Mouse (Mus musculus): ENCODE data around the gene Zfp114.

Gene Zfp114

DNA sequence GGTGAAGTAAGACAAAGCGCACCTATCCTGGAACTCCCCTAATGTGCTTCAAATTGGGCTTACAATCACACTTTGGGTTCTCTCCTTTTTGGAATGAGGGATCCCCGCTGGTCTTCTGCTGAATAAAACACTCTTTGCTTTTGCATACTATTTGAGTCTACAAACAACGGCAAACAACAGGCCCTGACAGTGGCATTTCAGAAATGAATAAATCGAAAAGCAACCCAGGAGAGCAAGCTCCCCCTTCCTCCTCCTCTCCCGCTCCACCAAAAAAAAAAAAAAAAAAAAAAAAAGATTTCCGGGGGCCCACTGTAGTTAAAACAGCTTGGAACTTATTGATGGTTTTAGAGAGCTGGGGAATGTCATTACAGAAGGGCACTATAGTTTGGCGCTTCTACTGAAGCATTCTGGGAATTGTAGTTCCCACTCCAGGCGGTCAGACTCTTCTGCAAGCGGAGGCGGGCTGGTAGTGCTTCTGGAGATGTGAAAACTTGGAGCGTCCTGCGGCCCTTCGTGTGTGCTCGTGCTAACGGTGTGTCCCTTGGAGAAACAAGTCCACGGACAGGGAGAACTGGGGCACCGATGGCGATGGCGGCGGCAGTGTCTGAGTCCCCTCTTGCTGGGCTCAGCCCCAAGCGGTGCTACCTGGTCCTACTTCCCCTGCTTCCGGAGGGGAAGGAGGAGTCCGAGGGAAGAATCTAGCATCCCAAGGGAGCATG, at the start of gene Zfp114:
Gene Zfp114 (plus strand): TSS at position 443 of the 719 bp plus-strand sequence.
- peak; percentile 34 for DNase-seq (ENCODE audit: low read depth)

DNA sequence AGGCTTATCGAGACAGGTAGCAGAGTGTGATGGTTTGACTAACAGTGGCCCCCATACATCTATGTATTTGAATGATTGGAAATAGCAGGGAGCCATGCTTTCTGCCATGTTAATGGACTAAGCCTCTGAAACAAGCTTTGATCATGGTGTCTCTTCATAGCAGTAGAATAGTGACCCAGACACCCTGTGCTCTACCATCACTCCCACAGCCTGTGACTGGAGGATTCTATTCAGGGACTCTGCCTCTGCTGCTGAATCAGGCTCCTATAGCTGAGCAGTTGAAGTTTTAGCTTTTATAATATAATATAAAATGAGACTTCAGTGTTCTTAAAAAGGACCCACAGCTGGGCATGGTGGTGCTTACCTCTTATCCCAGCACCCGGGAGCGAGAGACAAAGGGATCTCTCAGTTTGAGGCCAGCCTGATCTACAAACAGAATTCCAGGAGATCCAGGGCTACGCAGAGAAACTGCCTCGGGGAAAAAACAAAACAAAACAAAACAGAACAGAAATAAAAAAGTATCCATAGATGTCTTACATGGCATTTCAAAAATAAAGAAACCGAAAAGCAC, 41.4 kb upstream of the Zfp114 start:
- no peak for DNase-seq (ENCODE audit: low read depth)

DNA sequence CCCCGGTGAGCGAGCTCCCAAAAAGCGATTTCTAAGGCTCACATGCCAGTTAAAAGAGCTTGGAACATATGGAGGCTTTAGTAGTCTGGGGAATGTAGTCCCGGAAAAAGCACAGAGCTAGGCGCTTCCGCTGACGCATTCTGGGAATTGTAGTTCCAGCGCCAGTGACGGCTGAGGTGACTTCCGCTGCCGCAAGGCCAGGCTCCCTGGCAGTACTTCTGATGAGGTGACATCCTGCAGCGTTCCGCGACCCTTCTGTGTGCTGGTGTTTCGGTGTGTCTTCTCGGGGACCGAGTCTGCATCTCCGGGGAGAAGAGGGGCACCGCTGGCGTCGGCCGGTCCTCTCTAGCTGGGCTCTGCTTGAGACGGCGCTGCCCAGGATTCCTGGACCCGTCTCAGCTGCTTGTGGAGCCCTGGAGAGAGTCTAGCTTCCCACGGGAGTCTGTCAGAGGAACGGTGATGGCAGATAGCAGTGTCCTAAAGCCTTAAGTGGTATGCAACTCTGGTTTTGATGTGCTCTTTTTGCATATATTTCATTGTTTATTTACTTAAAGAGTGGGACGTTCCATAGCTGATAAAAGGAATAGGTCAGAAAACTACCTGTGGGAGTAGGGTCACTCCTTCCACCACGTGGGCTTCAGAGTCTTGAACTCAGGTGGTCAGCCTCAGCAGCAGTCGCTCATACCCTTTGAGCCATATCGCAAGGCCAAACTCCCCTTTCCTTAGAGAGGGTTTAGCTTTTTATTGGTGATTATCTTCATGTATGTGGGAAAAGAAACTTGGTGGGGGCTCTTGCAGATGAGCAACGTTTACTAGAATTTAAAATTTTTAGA, 40.6 kb upstream of the Zfp114 start, which contains the start of gene Zfp235:
Gene Zfp235 (plus strand): TSS at position 174 of the 833 bp plus-strand sequence.
- DNase-seq (ENCODE audit: low read depth) = peak; percentile 91

DNA sequence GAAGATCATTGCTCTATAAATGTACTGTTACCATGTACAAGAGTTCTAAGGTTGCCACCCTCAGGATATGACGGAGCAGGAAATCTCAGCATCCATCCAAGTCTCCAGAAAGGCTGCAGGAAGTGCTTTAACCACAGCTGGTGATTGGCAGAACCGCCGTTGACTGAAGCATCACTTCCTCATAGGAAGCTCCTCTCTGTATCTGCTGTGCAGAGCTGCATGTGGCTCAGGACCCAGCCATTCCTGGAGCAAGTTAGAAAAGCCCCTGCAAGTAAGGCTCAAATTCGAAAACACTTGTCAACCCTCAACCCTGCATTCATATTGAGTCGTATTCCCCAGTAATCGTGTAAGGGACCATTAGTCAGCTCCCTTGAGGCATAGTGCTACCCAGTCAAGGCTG, 32.3 kb upstream of the Zfp114 start:
- DNase-seq (ENCODE audit: low read depth) = no peak

DNA sequence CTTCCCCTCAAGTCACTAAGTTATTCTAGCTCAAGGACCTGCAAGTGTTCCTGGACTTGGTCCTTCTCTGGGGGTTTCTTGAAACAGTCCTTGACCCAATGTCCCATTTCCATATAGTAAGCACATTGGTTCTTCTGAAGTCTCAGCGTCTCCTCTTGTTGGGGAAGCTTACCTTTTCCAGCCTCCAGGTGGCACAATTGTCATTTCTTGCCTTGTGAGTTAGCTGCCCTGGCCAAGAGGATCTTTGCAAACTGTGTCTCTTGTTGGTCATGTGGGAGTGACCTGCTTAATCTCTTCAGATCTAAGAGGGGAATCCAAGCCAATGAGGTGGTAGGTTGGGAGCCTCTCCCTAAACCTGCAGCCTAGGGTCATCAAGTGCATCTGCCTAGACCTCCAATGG, 21.6 kb upstream of the Zfp114 start:
- DNase-seq (ENCODE audit: low read depth) = peak; percentile 45

DNA sequence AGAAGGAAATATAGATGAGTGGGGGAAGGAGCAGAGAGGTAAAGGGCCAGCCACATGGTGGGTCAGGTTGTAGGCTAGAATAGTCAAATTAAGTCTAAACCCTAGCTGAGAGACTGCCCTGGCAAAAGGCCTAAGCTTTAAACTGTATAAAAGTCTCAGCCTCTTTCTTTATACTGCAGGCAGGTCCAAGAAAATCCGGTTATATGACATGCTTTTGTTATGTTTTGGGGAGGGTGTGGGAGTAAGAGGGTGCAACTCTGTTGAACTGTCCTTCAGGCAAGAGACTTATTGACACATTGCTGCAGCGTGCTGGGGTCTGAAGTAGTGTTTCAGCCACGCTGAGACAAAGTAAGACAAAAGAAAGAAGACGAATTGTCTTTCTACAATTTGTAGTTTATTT, 2.7 kb upstream of the Zfp114 start:
- DNase-seq (ENCODE audit: low read depth) = no peak

DNA sequence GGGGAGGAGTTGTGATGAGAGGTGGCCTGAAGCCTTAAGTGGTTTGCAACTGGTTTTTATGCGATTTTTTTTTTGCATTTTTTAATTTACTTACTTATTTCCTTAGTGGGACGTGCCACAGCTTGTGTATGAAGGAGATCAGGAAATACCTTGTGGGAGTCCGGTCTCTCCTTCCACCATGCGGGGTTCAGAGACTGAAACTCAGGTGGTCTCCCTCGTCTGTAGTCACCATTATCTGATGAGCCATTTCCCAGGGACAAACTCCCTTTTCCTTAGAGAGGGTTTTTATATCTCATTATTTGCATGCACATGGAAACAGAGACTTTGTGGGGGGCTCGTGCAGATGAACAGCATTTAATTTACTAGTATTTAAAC, 464 bp downstream of the Zfp114 start:
- no peak for DNase-seq (ENCODE audit: low read depth)

DNA sequence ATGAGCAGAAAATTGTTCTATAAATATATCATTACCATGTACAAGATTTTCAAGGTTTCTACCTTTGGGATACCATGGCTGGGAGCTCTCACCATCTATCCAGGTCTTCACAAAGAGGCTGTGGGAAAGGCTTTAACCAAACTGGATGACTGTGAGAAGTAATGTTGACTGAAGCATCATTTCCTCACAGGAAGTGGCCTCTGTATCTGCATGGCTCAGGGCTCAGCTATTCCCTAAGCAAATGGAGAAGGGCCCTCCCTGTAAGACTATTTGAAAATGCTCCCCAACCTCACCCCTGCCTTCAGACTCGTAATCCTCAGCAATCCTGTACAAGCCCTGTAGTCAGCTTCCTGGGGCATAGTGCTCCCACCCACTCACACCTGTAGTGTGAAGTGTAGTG, 12.8 kb downstream of the Zfp114 start:
- DNase-seq (ENCODE audit: low read depth) = no peak

DNA sequence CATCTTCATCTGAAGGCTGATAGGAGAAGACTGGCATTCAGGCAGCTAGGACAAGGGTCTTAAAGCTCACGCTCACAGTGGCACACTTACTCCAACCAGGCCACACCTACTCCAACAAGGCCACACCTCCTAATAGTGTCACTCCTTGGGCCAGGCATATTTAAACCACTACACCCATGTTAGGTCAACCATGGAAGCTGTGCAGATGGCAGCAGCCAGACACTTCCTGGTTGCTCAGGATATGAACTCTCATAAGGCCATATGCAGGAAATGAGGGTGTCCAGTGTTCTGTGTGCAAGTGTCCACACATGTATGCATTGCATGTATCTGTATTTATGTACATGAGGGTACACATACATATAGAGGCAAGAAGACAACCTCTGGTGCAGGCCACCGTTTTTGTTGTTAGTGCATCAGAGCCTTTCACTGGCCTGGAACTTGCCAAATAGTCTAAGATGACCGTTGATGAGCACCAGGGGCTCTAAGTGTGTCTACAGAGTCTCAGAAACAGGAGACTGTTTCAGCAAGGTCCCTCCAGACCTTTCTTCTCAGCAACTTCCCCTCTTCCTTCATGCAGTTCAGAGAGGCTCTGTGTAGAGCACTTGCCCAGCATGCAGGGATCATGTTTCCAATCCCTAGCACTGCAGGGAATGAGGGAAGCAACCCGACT, 14.2 kb downstream of the Zfp114 start:
- no peak for DNase-seq (ENCODE audit: low read depth)

DNA sequence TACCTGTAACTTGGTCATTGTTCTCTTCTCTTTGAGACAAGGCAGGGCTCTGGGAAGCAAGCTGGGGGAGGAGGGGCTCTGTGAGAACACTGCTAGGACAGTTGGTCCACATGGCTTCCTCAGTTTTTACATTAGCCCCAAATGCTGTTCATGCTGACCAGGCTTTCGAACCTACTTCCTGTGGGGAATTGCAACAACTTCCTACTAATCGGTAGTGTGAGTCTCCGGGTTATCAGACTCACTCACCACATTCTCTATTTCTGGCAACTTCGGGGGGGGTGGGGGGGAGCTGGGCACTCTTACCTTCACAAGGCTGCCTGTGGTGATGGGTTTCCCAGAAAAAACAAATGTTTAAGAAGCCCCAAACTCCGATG, 14.7 kb downstream of the Zfp114 start:
- DNase-seq (ENCODE audit: low read depth) = no peak

DNA sequence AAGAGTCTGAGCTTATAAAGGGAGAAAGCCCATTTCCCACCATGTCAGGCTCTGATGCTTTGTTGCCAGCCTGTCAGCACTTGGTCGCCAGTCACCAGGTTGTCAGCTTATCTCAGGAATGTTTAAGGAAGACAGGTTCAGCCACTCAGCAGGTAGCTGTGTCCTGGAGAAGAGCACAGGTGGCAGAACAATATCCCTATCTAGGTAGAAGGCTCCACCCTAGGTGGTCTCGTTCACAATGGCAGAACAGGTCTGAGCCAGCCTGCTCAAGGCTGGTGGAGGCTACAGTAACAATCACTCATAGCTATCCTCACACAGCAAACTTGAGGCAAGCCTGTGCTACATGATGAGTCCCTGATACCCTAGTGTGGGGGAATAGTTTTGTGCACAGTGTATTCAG, 16.5 kb downstream of the Zfp114 start:
- no peak for DNase-seq (ENCODE audit: low read depth)

DNA sequence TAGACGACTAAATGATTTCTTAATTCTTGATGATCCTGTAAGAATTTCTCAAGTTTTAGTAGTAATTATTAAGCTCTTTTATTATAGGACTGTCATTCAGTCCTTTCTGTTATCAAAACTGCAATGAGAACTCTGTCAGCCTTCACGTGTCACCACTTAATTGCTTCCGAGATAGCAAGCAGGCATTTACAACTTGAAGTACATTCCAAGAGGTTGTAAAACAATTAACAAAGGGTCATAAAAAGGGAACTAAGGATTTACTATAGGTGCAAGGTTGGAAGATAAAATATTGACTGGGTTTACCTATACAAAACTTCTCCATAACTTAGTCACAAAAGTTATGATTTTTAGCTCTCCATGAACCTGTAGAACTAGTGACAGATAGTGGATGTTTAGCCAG, 18.3 kb downstream of the Zfp114 start:
- DNase-seq (ENCODE audit: low read depth) = no peak

DNA sequence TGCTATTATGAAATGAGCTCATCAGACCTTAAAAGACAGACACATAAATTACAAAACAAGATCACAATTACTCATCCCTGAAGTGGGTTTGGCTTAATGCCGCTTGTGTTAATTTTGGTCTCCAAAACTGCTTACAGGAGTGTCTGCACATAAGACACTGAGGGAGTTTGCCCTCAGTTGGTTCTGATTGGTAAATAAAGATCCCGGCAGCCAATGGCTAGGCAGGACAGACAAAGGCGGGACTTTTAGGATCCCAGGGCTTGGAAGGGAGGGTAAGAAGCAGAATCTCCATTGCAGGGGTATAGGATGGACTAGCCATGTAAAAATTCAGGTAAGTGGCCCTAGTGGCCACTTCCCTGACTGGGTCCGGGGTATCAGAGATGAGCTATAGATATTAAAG, 22.1 kb downstream of the Zfp114 start:
- no peak for DNase-seq (ENCODE audit: low read depth)

DNA sequence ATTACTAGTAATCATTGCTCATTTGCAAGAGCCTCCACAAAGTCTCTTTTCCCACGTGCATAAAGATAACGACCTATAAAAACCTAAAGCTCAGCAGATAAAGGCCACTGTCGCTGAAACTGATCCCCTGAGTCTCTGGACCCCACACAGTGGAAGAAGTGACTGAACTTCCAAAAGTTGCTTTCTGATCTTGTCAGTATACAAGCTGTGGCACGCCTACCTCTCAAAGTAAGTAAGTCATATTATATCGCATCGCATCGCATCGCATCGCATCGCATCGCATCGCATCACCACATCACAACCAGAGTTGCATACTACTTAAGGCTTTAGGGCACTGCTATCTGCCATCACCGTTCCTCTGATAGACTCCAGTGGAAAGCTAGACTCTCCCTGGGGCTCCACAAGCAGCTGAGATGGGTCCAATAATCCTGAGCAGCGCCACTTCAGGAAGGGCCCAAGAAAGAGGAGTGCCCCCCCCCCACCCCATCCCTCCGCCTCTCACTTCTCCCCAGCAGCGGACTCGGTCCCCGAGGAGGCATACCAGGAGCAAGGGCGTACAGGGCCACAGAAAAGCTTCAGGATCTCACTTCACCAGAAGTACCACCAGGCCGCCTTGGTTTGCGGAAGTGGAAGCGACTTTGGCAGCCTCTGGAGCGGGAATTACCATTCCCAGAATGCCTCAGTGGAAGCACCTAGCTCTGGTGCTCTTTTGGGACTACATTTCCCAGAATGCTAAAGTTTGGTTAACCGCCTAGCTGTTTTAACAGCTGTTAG, 32.8 kb downstream of the Zfp114 start:
- DNase-seq (ENCODE audit: low read depth) = peak; percentile 2

DNA sequence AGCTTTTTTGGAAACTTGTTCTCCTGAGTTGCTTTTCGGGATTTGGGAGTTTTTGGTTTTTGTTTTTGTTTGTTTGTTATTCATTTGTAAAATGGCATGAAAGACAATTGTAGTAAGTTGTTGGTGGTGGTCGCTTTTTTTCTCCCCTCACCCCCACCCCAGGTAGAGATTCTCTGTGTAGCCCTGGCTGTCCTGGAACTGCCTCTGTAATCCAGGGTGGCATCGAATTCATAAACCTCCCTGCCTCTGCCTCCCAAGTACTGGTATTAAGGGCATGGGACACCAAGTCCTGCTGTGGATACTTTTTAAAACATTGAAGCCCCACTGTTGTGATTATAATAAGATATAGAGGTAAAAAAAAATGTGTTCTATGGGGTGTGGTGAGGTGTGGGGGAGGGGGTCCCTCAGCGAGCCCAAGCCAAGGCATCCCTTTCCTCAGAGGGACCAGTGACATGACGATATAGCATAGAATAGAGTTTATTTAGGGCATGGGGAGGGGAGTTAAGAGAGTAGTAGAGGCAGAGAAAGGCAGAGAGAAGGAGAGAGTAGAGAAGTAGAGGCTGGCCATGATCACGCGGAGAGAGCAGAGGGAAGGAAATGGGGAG, 33.5 kb downstream of the Zfp114 start:
- DNase-seq (ENCODE audit: low read depth) = no peak

DNA sequence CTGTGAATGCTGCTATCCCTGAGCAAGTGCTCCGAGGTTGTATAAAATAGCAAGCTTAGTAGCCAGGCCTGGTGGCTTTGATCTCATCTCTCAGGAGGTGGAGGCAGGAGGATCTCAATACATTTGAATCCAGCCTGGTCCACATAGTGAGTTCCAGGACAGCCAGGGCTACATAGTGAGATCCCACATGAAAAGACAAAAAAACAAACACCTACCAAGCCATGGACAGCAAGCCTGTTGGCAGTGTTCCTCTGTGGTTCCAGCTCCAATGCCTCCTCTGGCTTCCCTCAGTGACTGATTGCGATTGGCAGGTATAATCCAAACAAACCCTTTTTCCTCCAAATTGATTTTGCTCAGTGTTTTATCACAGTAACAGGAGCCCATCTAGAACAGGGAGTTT, 35.4 kb downstream of the Zfp114 start:
- no peak for DNase-seq (ENCODE audit: low read depth)

DNA sequence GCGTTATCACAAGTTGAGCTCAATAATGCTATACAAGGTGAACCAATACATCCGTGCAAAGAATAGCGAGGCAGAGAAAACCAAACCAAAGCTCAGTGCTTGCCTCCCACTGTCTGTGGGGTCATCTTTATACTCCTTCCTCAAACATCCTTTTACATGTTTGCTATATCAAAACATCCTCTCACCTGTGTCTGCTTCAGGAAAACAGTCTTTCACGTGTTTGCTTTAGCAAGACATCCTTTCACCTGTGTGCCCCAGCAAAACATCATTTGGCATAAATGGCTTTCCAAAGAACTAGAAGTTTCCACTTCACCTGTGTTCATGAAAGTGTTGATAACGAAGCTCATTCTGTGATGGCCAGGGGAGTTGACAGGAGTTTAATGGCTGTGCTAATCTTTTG, 36.5 kb downstream of the Zfp114 start, which contains the start of gene Zfp111:
Gene Zfp111 (minus strand): TSS at position 101 of the 400 bp plus-strand sequence.
- no peak for DNase-seq (ENCODE audit: low read depth)
